Mouse (Mus musculus) cerebellum, adult 11-12 months (tissue): ENCODE measurements at regions not wholly inside any gene's neighbourhood (a gene's known extent, or its start where the extent isn't known, plus 50 kb on each side); places are given as distances from the start of the nearest gene placed in this dataset.
"Not testable (repeated sequence)": the region's sequence is repeated elsewhere in the genome, so short reads cannot be mapped to it uniquely, and the experiment has no call there.

Experiments used
- DNase-seq: peaks from one replicate; pipeline ENCODE4 v3.0.0; 2022

DNA sequence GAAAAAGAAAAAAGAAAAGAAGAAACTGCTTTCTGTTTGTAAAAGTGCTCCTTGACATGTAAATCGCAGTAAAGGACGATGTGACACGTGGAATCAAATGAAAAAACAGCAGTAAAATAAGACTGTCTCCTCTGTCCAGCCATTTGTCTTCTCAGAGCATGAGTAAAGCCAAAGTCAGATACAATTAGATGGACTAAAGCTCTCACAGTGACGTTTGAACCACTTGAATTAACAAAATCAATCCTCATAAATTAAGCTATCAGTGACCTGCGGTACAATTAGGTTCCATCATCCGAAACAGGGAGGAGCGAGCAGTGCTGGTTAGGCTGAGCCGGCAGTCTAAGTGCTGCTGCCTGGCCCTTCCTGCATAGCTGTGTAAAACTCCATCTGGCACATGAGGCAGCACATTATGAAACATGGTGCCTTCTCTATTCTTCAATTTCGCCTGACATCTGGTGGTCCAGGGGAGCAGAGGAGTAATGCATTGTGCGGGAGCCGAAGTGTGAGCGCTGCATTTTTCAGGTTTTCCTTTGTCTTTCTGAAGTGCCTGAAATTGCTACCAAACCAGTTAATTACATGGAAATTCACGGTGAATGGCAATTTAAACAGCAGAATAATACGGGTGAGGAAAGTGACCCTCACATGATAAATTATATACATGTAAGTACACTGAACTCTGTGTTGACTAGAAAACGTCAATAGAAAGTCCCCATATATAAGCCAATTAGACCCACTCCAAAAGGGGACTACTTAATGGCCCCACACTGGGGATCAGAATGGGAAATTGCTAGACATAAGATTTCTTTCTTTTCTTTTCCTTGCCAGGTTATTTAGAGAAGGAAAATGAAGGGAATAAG is 118.1 kb downstream of the Mmrn1 start:
- no peak for DNase-seq

- no peak for DNase-seq
Observed at GRCm38 (mm10) chr6:61043524-61044450, 119.0 kb downstream of the Mmrn1 start.

DNA sequence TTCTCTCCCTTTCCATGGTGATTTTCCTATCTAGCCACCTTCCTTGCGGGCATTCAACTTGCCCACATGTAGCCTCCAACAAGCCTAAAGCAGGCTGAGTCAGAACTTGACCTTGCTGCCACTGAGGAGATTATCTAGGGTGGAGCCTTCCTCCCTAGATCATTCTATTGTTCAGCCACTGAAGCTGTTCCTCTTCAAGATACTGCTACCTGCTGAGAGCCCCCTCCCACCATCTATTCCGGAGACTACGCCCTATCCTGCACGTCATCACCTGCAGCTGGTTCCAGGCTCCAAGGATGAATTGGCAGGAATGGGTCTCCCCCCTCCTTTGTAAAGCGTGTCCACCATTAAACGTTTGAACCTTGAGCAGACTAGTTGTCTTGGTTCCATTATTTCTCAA is 122.9 kb downstream of the Mmrn1 start:
- DNase-seq: not testable (repeated sequence)

DNA sequence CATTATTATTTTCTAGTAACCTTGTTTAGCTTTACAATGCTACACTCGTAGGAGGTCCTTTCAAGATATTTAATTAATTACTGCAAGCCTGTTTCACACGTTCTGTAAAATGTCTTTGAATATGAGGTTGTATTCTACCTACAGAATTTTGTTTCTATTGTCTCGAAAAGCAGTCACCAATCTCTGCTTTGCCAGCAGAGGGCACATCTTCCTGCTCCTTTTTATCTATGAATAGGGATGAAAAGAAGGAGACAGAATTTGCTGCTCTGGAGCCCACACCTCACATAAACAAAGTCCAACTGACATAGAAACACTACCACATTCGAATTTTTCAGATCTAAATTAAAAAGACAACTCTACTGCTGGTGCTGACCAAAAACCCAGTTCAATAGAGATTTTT is 117.0 kb upstream of the Ccser1 start:
- no peak for DNase-seq

DNA sequence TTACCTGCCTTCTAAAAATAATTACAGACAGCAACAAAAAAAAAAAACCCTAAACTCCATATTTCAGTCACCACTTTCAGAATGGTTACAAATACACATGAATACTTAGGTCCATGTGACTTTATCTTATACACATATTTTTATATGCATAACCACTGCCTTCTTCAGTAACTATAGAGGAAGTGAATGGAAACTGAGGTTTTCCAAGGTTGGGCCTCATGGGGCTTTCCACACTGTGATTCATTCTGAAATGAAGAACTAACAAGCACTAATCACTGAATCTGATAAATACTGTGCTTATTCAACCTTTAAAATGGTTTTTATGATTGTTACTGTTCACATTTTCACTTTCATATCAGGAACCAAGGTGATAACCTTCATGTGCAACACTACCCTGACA is 114.4 kb upstream of the Ccser1 start:
- no peak for DNase-seq

DNA sequence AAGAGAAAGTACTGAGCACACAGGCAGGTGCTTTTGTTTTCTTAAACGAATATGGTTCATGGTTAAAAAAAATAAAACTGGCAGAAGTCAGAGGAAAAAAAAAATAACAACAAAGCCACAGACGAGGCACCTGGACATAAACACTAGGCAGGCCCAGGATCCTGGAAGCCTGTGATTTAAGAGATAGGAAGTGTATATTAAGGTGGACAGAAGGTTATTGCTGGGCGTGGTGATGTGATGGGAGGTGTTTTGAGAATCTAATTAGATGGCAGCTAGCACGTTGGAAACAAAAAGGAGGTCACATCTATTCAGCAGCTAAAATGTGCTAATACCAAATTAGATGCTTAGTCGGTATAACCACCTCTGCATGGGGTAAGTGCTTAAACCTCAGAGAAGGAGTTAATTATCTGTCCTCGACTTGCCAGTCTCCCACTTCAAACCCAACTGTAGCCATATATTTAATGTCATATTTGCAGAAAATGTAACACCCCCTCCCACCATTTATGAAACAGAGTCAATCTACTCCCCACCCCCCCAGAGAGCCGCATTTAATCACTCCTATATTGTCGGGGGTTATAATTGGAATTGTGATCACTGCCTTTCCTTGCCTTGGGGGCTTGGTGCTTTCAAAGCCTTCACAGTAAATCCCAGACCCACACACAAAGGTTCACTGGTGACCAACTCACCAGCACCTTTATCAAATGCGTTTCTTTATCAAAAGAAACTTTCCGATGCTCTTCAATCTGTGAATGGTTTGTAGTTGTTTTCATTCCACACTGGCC is 113.4 kb upstream of the Ccser1 start:
- no peak for DNase-seq

DNA sequence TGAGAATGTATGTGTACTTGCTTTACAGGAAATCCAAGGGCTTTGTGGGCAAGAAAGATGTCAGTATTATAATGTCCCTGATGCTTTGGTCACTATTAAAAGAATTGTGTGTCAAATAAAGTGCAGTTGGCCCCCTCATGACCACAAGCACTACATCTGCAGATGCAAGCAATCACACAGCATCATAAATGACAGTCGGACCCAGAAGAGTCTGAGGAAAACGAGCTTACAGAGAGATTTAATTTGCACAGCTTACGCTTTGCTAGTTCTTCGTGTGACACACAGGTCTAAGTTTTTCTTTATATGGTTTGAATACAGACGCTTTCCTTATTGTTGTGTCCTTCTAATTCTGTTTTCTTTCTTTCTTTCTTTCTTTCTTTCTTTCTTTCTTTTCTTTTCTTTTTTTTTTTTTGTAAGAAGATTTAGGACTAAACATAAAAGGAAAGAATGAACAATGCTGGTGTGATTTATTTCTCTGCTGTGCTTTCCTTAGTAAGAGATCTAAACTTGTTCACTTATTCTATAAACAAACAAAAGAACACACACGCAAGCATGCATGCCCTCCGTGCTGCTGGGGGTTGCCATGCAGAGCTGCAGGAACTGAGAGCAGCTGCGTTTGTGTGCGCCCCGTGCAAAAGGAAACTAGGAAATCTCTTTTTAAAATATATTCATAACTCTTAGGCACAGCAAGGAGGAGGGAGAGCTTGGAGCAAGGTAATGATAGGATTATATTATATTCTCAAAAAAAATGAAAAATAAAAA is 112.6 kb upstream of the Ccser1 start:
- DNase-seq: no peak

- no peak for DNase-seq
Observed at GRCm38 (mm10) chr6:61068117-61068489, 112.0 kb upstream of the Ccser1 start.

GRCm38 (mm10) chr6:61073267-61073666 is 106.9 kb upstream of the Ccser1 start:
- no peak for DNase-seq

DNA sequence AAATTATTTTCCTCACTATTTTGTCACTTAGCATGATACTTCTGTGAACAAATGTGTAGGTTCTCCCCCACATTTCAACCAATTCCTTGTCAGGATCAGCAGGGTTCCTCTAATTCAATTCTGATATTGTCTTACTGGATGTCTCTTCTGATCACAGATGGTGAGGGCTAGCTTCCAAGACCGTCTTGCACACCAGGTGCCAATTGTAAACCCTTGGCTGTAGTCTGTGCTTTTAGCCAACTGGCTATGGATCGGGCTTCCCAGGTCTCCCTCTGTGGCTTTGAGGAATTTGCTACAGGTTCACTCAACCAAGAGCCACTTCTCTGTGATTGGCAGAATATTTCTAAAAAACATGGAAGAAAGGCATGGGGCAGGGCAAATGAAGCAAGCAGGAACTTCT is 106.3 kb upstream of the Ccser1 start:
- peak; percentile 45 for DNase-seq

- DNase-seq: no peak
Observed at GRCm38 (mm10) chr6:61074700-61075099, 105.4 kb upstream of the Ccser1 start.

- DNase-seq: no peak
Observed at GRCm38 (mm10) chr6:61078559-61078958, 101.6 kb upstream of the Ccser1 start.

DNA sequence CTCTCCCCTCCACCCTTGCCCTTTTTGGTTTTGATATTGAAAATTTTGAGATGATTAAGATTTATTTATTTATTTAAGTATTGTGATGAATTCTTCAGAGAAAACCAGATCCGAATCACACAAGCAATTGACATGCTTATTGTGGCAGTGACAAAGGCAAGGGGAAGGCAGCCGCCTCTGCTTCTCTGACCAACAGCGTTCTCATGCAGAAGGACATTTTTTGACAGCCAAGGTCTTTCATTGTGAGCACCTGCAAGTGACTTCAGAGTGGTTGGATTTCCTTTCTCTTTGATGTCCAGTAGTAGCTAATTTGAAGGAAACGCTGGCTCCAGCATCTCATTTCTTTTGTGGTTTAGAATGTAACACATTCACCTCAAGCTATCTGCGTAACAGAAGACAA is 99.5 kb upstream of the Ccser1 start:
- DNase-seq: no peak

GRCm38 (mm10) chr6:61083346-61083745 is 96.8 kb upstream of the Ccser1 start:
- DNase-seq: no peak

DNA sequence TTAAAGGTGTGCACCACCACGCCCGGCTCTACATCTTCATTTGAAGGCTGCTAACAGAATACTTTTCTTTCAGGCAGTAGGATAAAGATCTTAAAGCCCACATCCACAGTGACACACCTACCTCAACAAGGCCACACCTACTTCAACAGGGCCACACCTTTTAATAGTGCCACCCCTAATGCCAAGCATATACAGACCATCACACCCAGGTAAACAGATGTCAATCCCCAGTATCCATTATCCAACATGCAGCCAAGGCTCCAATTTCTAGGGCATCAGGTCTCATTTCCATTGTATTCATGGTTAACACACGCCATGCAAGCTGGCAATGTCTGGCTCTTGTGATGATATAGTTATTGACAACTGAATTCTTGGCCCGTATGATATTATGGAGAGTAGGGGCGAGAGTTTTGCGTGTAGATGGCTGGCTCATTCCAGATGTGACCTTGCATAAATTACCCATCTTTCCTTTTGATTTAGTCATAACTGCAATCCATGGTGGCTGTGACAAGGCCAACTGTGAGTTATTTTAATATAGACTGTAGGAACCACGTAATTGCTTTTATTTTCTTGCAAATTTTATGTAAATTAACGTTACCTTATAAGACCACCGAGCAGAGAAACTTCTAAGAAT is 80.7 kb upstream of the Ccser1 start:
- DNase-seq: no peak

DNA sequence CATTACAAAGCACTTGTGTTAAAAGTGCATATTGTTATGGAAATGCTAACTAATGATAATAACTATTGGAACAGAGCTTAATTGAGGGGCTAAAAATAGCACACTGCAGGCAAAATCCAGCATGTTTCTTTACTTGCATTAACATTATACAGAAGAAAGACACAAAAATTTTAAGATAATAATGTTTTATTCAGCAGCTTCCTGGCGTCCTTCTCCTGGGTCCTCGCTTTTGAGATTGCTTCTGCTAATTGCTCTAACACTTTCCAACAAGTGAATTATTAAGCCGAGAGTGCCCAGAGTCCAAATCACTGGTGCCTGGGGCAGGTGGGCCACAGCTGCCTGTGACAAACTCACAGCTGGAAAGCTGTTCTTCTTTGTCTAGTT is 80.2 kb upstream of the Ccser1 start:
- DNase-seq: no peak

DNA sequence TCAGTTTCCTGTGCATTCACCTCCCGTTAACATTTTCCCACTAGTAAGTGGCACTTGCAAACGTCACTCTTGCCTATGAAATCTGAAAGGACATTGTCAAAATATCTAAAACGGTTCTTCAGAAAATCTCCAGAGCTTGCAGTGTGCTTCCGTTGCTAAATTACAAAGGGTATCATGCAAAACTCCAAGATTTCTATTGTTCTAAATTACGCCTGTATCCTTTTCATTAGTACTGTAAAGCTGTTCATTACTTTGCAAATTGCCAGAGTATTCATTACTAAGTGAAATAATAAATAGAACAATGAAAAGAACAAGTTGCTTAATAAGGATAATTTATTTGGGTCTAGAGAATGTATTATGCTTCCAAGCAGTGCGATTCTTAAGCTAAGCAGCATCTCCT is 78.2 kb upstream of the Ccser1 start:
- DNase-seq: no peak

DNA sequence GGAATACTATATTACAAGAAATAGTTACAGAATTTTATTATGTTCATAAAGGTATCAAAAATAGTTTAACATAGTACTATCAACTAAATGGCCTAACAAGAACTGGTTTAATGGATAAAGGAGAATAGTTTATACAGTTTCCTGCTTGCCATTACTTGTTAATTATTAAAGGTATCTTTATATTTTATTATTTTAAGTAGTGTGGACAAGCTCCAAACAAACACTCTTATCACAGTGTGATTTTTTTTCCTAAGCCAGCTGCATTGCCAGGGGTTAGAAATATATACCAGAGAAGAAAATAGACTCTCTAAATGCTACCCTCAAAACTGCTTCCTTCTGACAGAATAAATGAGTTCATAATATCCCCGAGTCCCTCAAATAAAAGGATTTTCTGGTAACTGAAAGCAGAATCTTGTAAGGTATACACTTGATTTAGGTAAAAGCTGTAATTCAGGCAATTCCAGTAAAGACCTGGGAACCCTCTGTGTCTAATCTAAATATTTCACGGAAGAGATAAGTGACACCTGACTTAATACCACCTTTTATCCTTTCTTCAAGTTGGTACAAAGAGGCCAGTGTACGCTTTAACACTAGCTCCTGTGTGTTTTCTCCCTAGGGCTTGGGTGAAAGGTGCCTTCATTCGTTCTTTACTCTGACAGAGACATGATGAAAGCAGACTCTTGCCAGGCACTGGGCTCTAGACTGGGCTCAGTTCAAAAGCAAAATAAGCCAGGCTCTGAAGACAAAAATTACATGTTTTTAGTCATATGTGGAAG is 76.5 kb upstream of the Ccser1 start:
- DNase-seq: no peak

- no peak for DNase-seq
Observed at GRCm38 (mm10) chr6:61115250-61115649, 64.9 kb upstream of the Ccser1 start.

DNA sequence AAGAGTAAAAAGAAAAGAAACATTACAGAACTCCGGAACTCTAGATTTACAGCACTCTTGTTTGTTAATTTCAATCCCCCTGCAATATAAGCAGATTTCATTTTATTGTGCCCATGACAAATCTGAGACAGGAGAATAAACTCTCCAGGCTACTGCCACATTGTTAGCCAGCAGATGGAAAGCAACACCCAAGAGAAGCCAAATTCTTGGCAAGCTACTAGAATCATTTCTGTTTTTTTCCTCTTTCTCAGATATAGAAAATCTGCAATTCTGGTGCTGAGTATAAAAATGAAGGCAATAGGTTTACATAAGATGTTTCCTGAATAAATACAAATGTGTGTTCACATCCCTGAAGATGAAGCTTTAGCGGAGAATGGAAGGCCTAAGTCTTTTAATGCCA is 60.5 kb upstream of the Ccser1 start:
- DNase-seq: no peak

- no peak for DNase-seq
Observed at GRCm38 (mm10) chr6:61125431-61125830, 54.7 kb upstream of the Ccser1 start.
